Mouse (Mus musculus) thymus, adult 2 months (tissue): ENCODE results near the gene Ube2v1.

ENCODE experiments used
- CTCF ChIP-seq: fragments of 200-500 bp; IDR thresholded peaks from 2 replicates; pipeline ENCODE4 v1.5.1; 2012; ENCODE audit warnings: mild to moderate bottlenecking, control low read depth, low read length, moderate library complexity, borderline replicate concordance; ENCODE audit not compliant: control insufficient read depth, poor library complexity, insufficient read depth; ENCODE audit errors: extremely low read depth
- POLR2A ChIP-seq: fragments of 200-500 bp; IDR thresholded peaks from 2 replicates; pipeline ENCODE4 v1.6.1; 2012; ENCODE audit warnings: mild to moderate bottlenecking, low read length, control low read depth, moderate library complexity; ENCODE audit not compliant: control insufficient read depth, poor library complexity, insufficient read depth; ENCODE audit errors: extremely low read depth

- TF ChIP-seq CTCF (no peak), POLR2A (no peak)
These were observed 56.3 kb downstream of the Ube2v1 start for GRCm38 (mm10) chr2:167575581-167575980.
